Mouse (Mus musculus): ENCODE measurements at regions not wholly inside any gene's neighbourhood (a gene's known extent, or its start where the extent isn't known, plus 50 kb on each side); places are given as distances from the start of the nearest gene placed in this dataset.

DNA sequence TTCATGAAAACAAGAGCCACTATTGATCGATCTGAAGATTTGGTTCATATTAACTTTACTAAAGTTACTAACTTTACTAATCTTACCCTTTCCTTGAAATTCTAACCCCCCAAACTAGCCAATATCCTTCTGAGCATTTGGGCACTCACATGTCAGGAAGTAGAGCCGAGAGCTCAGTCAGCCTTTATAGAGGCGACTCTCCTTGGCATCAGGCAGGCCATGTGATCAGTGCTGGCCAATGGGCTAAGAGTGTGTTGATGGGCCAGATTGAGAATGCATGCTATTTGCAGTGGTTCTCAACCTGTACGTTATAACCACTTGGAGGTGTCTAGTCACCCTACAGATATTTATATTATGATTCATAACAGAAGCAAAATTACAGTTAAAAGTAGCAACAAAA, 69.6 kb upstream of the Slc35b4 start:
- Histone ChIP-seq H3K27ac (no peak overlapping the region), H3K4me3 (no peak overlapping the region)
- TF ChIP-seq CTCF (conservative IDR thresholded peaks at IDR 0.05), result no peak
- no peak for DNase-seq (ENCODE audit: low spot score in 2 of 2)

- H3K27ac ChIP-seq, result no peak overlapping the region
- no peak for DNase-seq (ENCODE audit: low spot score in 2 of 2)
- no peak overlapping the region for H3K4me3 ChIP-seq
- TF ChIP-seq CTCF (conservative IDR thresholded peaks at IDR 0.05), result no peak
Measured at GRCm38 (mm10) chr6:34243001-34243400, 66.1 kb upstream of the Slc35b4 start.

DNA sequence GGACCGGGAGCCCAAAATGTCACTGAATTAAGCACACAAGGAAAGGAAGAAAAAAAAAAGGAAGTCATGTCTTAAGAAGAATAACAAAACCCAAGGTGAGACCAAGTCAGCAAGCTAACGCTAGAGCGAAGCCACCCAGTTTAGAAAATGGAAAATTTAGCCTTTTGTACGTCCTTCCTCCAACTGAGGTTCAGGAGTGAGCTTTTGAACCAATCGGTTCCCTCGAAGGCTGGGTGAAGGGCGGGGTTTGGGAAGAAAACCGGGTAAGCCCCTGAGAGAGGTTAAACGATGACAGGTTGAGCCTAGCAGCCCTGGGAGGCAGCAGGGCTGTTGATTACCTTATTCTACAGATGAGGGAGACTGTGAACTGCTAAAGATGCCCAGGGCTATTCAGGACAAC, 65.6 kb upstream of the Slc35b4 start:
- H3K4me3 ChIP-seq, result no peak overlapping the region
- no peak overlapping the region for H3K27ac ChIP-seq
- no peak for DNase-seq (ENCODE audit: low spot score in 2 of 2)
- no peak for TF ChIP-seq CTCF (conservative IDR thresholded peaks at IDR 0.05)

DNA sequence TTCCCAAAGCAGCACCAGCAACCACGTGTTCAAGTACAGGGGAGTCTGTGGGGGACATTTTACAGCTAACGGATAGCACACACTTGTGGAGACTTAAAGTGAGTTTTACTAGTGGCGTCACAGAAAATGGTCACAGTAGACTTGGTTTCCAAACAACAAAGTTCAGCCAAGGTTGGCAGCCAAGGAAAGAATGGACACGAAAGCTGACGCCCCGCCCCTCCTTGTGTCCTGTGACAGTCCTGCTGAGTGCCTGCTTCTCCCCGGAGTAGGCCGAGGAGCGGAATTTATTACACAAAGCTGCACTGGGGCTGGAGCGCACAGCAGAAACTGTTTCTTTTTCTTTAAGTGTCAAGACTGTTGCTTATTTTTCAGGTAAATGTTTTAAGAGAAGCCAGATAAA, 58.2 kb upstream of the Slc35b4 start:
- Histone ChIP-seq H3K4me3 (no peak overlapping the region), H3K27ac (no peak overlapping the region)
- DNase-seq (ENCODE audit: low spot score in 2 of 2), result no peak
- no peak for TF ChIP-seq CTCF (conservative IDR thresholded peaks at IDR 0.05)

DNA sequence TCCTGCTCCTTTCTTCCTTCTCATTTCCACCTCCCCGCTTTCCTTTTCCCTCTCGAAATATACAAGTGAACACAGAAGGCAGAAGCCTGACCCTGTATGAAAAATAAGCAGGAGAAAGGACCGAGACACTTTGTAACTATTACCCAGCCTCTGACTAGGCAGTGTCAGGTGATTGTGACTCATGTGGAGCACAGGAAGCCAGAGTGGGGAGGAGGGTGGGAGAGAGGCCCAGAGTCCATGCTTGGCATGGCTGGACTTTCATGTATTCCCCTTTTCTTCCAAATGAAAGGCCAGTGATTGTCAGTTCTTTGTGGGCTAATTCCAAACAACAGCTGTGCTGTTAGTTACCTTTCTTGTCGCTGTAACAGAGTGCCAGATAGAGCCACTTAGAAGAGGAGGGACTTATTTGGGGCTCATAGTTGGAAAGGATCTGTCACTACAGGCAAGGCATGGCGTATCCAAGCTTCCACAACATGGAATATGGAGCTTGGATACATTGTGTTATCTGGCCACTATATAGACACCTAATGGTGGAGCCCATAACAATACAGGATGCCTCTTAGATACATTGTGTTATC, 57.6 kb upstream of the Slc35b4 start:
- Histone ChIP-seq H3K4me3 (no peak overlapping the region), H3K27ac (no peak overlapping the region)
- TF ChIP-seq CTCF (conservative IDR thresholded peaks at IDR 0.05), result no peak
- no peak for DNase-seq (ENCODE audit: low spot score in 2 of 2)

DNA sequence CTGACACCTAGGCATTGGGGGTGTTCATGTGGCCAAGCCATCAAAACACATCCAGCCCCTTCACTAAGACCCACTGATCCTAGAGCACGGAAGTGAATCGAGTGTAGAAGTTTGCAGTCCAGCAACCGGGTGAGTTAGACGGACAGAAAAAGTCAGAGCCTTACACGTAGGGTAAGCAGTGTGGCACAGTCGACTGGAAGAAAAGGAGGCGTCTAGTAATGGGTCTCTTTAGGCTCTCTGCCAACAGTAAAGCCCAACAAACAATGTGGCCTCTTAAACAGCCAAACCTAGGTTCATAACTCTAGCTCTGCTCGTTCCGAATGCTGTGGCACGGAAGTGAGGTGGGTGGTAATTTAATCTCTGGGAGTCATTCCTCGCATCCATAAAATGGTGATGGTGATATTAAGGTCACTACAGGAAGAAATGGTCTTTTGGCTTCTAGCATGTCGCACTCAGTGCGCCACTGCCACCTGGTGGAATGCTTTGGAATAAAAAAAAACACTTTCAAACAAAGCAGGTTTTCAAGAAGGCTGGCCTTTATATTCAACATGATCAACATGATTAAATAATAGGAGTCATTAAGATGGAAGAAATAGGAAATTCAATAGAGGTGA, 54.0 kb upstream of the Slc35b4 start:
- peak; percentile 45 to 74 for DNase-seq (ENCODE audit: low spot score in 2 of 2)
- Histone ChIP-seq H3K27ac (no peak overlapping the region), H3K4me3 (no peak overlapping the region)
- peak; percentile 91 for TF ChIP-seq CTCF (conservative IDR thresholded peaks at IDR 0.05)

DNA sequence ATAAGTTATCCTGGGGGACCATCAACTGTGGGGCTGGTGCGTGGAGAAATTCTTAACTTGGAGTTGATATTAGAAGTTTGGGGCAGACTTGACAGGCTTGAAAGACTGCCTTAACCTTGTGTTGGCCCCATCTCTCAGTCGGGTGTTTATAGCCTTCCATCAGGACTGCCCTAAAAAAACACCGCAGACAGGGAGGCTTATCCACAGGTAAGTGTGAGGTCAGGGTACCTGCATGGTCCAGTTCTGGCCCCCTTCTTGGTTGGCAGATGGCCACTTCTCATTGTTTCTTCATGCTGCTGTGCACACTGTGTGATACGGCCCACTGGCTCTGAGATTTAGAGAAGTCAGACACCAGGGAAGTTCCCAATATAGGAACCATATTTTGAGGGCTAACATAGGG, 50.2 kb upstream of the Slc35b4 start:
- TF ChIP-seq CTCF (conservative IDR thresholded peaks at IDR 0.05), result no peak
- Histone ChIP-seq H3K27ac (no peak overlapping the region), H3K4me3 (no peak overlapping the region)
- no peak for DNase-seq (ENCODE audit: low spot score in 2 of 2)
